Mouse (Mus musculus): ENCODE results near the gene Atxn1. TPM values are rescaled to one million over a fixed set of nuclear protein-coding genes. Genes with fewer than 3 reads are reported as not detected.
A peak's percentile ranks its signal among the peaks of the same experiment; 100 is the strongest.

Gene Atxn1
- polyA plus RNA-seq, 1 experiment from 2014 or later = 7.7 TPM

- Histone ChIP-seq H3K4me2 (no peak overlapping the region), H3K27ac (ENCODE audit: poor library complexity, severe bottlenecking) (peak overlapping the region; percentile 58), H3K9me3 (replicated peaks) (no peaks in the 10 kb centered on the region), H3K4me3 (no peak overlapping the region), H3K4me1 (replicated peaks) (peaks cover 51% of the 10 kb centered on the region), H3K36me3 (no peaks in the 10 kb centered on the region), H3K9ac (no peak overlapping the region), H3K27me3 (replicated peaks) (no peaks in the 10 kb centered on the region)
- no peak for ATAC-seq (ENCODE audit: insufficient number of reproducible peaks, low FRiP score)
- WGBS = 43% methylated on average over 5 of the region's 5 CpGs
These were observed 324.4 kb downstream of the Atxn1 start for GRCm38 (mm10) chr13:45640431-45640830.

GRCm38 (mm10) chr13:45638281-45638680, 326.5 kb downstream of the Atxn1 start:
- H3K4me1 ChIP-seq (replicated peaks) = peaks cover 39% of the 10 kb centered on the region
- H3K4me2 ChIP-seq = no peak overlapping the region
- H3K9ac ChIP-seq = no peak overlapping the region
- 77% methylated on average over 1 of the region's 1 CpGs for WGBS
- H3K27ac ChIP-seq (ENCODE audit: poor library complexity, severe bottlenecking) = no peak overlapping the region
- H3K36me3 ChIP-seq = no peaks in the 10 kb centered on the region
- no peak for ATAC-seq (ENCODE audit: insufficient number of reproducible peaks, low FRiP score)
- H3K4me3 ChIP-seq = no peak overlapping the region
- H3K27me3 ChIP-seq (replicated peaks) = no peaks in the 10 kb centered on the region
- no peaks in the 10 kb centered on the region for H3K9me3 ChIP-seq (replicated peaks)

DNA sequence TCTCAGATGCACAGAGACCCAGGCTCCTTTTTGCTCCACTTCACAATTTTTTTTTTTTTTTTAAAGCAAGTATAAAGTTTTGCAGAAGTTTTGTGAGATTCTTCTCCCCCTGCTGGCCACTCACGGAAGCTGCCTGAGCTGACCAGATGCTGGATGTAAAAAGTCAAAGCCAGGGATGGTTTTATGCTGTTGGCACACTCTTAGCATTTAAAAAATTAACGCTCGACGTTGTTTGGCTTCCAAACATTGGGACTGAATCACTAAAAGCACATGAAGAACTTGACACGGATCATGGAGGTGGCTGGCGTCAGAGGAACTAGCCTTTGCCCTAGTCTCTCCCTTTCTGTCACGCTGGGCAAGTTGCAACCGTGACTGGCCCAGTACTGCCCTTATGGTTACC, 327.5 kb downstream of the Atxn1 start:
- Histone ChIP-seq H3K4me1 (replicated peaks) (peaks cover 30% of the 10 kb centered on the region), H3K4me3 (no peak overlapping the region), H3K9me3 (replicated peaks) (no peaks in the 10 kb centered on the region), H3K27ac (ENCODE audit: poor library complexity, severe bottlenecking) (no peak overlapping the region), H3K4me2 (no peak overlapping the region), H3K36me3 (no peaks in the 10 kb centered on the region), H3K27me3 (replicated peaks) (no peaks in the 10 kb centered on the region), H3K9ac (no peak overlapping the region)
- ATAC-seq (ENCODE audit: insufficient number of reproducible peaks, low FRiP score) = no peak
- 44% methylated on average over 8 of the region's 8 CpGs for WGBS

DNA sequence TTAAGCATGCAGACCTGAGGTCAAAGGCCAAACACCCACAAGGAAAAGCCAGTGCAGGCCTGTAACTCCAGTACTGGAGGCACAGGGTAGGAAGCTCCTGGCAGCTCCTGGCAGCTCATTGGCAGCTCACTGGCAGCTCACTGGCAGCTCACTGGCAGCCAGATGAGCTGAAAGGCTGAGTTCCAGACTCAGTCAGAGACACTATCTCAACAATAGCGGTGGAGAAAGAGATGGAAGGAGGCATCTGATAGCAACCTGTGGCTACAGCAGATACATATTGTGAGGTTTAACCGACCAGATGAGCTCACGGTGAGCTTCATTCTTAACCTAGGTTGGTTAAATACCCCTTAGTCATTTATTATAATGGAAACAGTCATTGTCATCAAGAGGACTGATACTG, 328.4 kb downstream of the Atxn1 start:
- ATAC-seq (ENCODE audit: insufficient number of reproducible peaks, low FRiP score) = no peak
- Histone ChIP-seq H3K27ac (ENCODE audit: poor library complexity, severe bottlenecking) (peak overlapping the region; percentile 51; the same call in 1 of the 2 replicates), H3K36me3 (no peaks in the 10 kb centered on the region), H3K9me3 (replicated peaks) (no peaks in the 10 kb centered on the region), H3K9ac (no peak overlapping the region), H3K4me3 (no peak overlapping the region), H3K27me3 (replicated peaks) (no peaks in the 10 kb centered on the region), H3K4me1 (replicated peaks) (peaks cover 28% of the 10 kb centered on the region), H3K4me2 (no peak overlapping the region)
- WGBS = 45% methylated on average over 3 of the region's 3 CpGs

GRCm38 (mm10) chr13:45633918-45634317, 330.9 kb downstream of the Atxn1 start:
- no peak overlapping the region for H3K9ac ChIP-seq
- H3K27me3 ChIP-seq (replicated peaks) = no peaks in the 10 kb centered on the region
- H3K4me2 ChIP-seq = no peak overlapping the region
- H3K36me3 ChIP-seq = no peaks in the 10 kb centered on the region
- no peaks in the 10 kb centered on the region for H3K9me3 ChIP-seq (replicated peaks)
- peaks cover 25% of the 10 kb centered on the region for H3K4me1 ChIP-seq (replicated peaks)
- H3K4me3 ChIP-seq = no peak overlapping the region
- no peak overlapping the region for H3K27ac ChIP-seq (ENCODE audit: poor library complexity, severe bottlenecking)
- no peak for ATAC-seq (ENCODE audit: insufficient number of reproducible peaks, low FRiP score)

GRCm38 (mm10) chr13:45632133-45632532, 332.7 kb downstream of the Atxn1 start:
- Histone ChIP-seq H3K27ac (ENCODE audit: poor library complexity, severe bottlenecking) (no peak overlapping the region), H3K9ac (no peak overlapping the region), H3K27me3 (replicated peaks) (no peaks in the 10 kb centered on the region), H3K4me2 (no peak overlapping the region), H3K9me3 (replicated peaks) (no peaks in the 10 kb centered on the region), H3K4me1 (replicated peaks) (peaks cover 36% of the 10 kb centered on the region), H3K36me3 (no peaks in the 10 kb centered on the region), H3K4me3 (no peak overlapping the region)
- 78% methylated on average over 3 of the region's 3 CpGs for WGBS
- ATAC-seq (ENCODE audit: insufficient number of reproducible peaks, low FRiP score) = no peak

DNA sequence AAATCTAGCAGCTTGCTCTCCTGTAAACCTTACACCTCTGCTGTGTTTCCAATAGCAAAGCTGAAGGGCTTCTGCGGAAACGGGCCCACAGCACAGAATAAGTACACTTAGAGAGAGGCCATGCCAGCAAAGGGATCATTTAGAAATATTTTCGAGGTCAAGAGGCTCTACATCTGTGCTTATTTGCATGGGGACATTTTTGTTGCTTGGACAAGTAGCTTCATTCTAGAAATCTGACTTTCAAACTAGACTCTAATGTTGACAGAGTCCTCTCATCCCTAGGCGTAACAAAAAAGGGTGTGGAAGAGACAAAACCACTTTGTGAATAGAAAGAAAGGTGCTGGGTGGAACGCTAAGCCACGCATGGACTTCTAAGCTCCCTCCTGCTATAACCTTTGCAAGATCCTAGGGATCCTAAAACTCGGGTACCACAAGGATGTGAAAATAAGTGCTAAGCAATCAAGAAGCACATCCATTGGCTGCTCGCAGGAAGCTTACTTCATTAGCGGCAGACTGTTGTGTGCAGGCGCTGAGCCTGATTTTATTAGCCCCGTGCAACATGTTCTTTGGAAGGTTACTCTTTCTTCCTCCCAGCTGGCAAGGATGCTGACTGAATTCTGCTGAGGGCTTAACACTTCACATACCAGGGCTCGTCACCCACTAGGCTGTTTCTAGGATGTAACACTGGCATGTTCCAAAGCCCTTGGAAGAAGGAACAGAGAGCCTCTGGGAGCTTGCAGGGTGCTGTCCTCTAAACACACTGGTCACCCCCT, 334.1 kb downstream of the Atxn1 start:
- no peak overlapping the region for H3K9ac ChIP-seq
- WGBS = 81% methylated on average over 12 of the region's 12 CpGs
- peaks cover 34% of the 10 kb centered on the region for H3K4me1 ChIP-seq (replicated peaks)
- no peak for ATAC-seq (ENCODE audit: insufficient number of reproducible peaks, low FRiP score)
- no peak overlapping the region for H3K4me2 ChIP-seq
- no peaks in the 10 kb centered on the region for H3K9me3 ChIP-seq (replicated peaks)
- no peak overlapping the region for H3K4me3 ChIP-seq
- no peak overlapping the region for H3K27ac ChIP-seq (ENCODE audit: poor library complexity, severe bottlenecking)
- no peaks in the 10 kb centered on the region for H3K27me3 ChIP-seq (replicated peaks)
- no peaks in the 10 kb centered on the region for H3K36me3 ChIP-seq

DNA sequence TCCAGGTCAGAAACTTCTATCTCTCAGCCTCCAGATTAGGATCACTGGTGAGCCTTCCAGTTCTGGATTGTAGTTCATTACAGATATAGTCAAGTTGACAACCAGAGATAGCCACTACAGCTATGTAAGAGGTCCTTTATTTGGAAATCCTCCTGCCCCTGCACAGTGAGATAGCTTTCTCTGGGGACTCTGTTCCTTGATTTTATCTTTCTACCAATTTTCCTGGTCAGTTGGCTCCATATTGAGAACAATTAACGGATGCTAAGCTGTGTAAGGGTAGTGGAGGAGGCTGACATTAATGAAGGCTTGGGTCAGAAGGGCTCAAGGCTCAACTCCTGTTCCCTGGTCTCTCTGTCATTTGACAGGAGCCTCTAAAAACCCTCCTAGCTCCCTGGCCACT, 335.1 kb downstream of the Atxn1 start:
- Histone ChIP-seq H3K9me3 (replicated peaks) (no peaks in the 10 kb centered on the region), H3K4me2 (no peak overlapping the region), H3K4me3 (no peak overlapping the region), H3K9ac (no peak overlapping the region), H3K4me1 (replicated peaks) (peaks cover 34% of the 10 kb centered on the region), H3K27ac (ENCODE audit: poor library complexity, severe bottlenecking) (no peak overlapping the region), H3K36me3 (no peaks in the 10 kb centered on the region), H3K27me3 (replicated peaks) (no peaks in the 10 kb centered on the region)
- 50% methylated on average over 1 of the region's 1 CpGs for WGBS
- ATAC-seq (ENCODE audit: insufficient number of reproducible peaks, low FRiP score) = no peak

- Histone ChIP-seq H3K9me3 (replicated peaks) (no peaks in the 10 kb centered on the region), H3K4me3 (no peak overlapping the region), H3K4me2 (no peak overlapping the region), H3K36me3 (no peaks in the 10 kb centered on the region), H3K27me3 (replicated peaks) (no peaks in the 10 kb centered on the region), H3K9ac (no peak overlapping the region), H3K27ac (ENCODE audit: poor library complexity, severe bottlenecking) (peak overlapping the region; percentile 73; the same call in 1 of the 2 replicates), H3K4me1 (replicated peaks) (peaks cover 32% of the 10 kb centered on the region)
- WGBS = 83% methylated on average over 8 of the region's 8 CpGs
- no peak for ATAC-seq (ENCODE audit: insufficient number of reproducible peaks, low FRiP score)
These were observed 336.5 kb downstream of the Atxn1 start for GRCm38 (mm10) chr13:45628341-45628740.

DNA sequence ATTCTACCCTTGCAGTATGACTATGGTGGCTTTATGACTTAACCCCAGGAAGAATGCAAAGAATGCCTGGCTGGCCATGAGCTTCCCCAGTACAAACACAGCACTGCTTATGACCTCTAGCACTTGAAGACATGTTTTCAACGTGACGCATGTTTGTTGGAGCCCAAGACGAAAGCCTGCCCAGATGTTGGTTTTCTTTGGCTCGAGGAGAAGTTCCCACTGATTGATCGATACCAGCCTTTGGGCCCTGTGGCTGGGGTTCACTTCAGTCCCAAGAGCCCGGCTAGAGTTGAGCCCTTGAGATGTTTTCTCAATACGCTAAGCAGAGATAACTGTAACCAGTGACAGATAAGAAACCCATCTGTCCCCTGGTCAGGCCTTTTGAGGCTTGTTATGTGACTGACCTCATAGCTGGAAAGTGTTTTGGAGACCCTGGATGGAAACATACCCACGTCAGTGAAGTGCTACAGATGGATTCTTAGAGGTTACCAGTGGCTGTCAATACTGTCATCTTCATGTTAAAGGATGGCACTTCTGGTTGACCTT, 337.5 kb downstream of the Atxn1 start:
- no peak overlapping the region for H3K9ac ChIP-seq
- no peaks in the 10 kb centered on the region for H3K27me3 ChIP-seq (replicated peaks)
- H3K4me3 ChIP-seq = no peak overlapping the region
- H3K36me3 ChIP-seq = no peaks in the 10 kb centered on the region
- H3K4me2 ChIP-seq = no peak overlapping the region
- H3K4me1 ChIP-seq (replicated peaks) = peaks cover 42% of the 10 kb centered on the region
- H3K9me3 ChIP-seq (replicated peaks) = no peaks in the 10 kb centered on the region
- 7% methylated on average over 8 of the region's 8 CpGs for WGBS
- peak; percentile 29; the same call in 1 of the 2 replicates for ATAC-seq (ENCODE audit: insufficient number of reproducible peaks, low FRiP score)
- peak overlapping the region; percentile 73 for H3K27ac ChIP-seq (ENCODE audit: poor library complexity, severe bottlenecking)

DNA sequence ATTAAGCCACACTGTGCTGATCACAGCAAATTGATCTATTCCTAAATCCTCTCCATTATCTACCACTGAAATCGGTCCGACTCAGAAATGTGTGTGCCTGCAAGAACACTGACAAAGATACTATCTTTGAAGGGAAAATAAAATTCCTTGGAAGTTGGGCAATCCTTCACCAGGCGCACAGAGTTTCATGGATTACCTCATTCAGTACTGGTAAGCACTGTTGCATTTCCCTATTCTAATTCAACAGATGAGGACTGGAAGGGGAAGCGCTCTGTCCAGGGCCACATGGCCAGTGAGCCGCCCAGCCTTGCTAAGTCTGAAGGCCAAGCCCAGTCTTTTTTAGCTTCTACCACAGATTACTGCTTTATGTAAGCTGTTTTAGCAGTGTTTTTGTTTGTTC, 339.1 kb downstream of the Atxn1 start:
- 91% methylated on average over 5 of the region's 5 CpGs for WGBS
- no peak overlapping the region for H3K27ac ChIP-seq (ENCODE audit: poor library complexity, severe bottlenecking)
- no peak for ATAC-seq (ENCODE audit: insufficient number of reproducible peaks, low FRiP score)
- no peaks in the 10 kb centered on the region for H3K36me3 ChIP-seq
- no peaks in the 10 kb centered on the region for H3K9me3 ChIP-seq (replicated peaks)
- H3K4me2 ChIP-seq = no peak overlapping the region
- H3K9ac ChIP-seq = no peak overlapping the region
- H3K27me3 ChIP-seq (replicated peaks) = no peaks in the 10 kb centered on the region
- H3K4me1 ChIP-seq (replicated peaks) = peaks cover 44% of the 10 kb centered on the region
- H3K4me3 ChIP-seq = no peak overlapping the region

- no peak for ATAC-seq (ENCODE audit: insufficient number of reproducible peaks, low FRiP score)
- Histone ChIP-seq H3K4me3 (no peak overlapping the region), H3K4me2 (no peak overlapping the region), H3K4me1 (replicated peaks) (peaks cover 46% of the 10 kb centered on the region), H3K9me3 (replicated peaks) (no peaks in the 10 kb centered on the region), H3K9ac (no peak overlapping the region), H3K27me3 (replicated peaks) (no peaks in the 10 kb centered on the region), H3K36me3 (no peaks in the 10 kb centered on the region), H3K27ac (ENCODE audit: poor library complexity, severe bottlenecking) (no peak overlapping the region)
- 79% methylated on average over 1 of the region's 1 CpGs for WGBS
These were observed 341.0 kb downstream of the Atxn1 start for GRCm38 (mm10) chr13:45623846-45624245.

All from heart, embryonic 12.5 days (tissue).